Mouse (Mus musculus): Measurements from ENCODE around the gene Fam205c.

The Fam205c gene

GRCm38 (mm10) chr4:42874134-42874533, at the start of gene Fam205c:
Gene Fam205c (minus strand): TSS chr4:42874234.
- no peak for DNase-seq (ENCODE audit: low spot score)

- no peak for DNase-seq (ENCODE audit: low spot score)
Measured at GRCm38 (mm10) chr4:42922461-42922860, 48.4 kb upstream of the Fam205c start.

GRCm38 (mm10) chr4:42922056-42922455, 48.0 kb upstream of the Fam205c start:
- DNase-seq (ENCODE audit: low spot score), result no peak

GRCm38 (mm10) chr4:42921536-42921935, 47.5 kb upstream of the Fam205c start:
- DNase-seq (ENCODE audit: low spot score), result no peak

GRCm38 (mm10) chr4:42920726-42921125, 46.7 kb upstream of the Fam205c start:
- DNase-seq (ENCODE audit: low spot score), result no peak

GRCm38 (mm10) chr4:42917402-42917774, 43.4 kb upstream of the Fam205c start:
- no peak for DNase-seq (ENCODE audit: low spot score)

- peak; percentile 46 for DNase-seq (ENCODE audit: low spot score)
Measured at GRCm38 (mm10) chr4:42916617-42917401, 42.8 kb upstream of the Fam205c start, which contains the start of gene Phf24. Gene Phf24 (plus strand): TSS chr4:42916660.

GRCm38 (mm10) chr4:42915966-42916365, 41.9 kb upstream of the Fam205c start:
- DNase-seq (ENCODE audit: low spot score), result no peak

- DNase-seq (ENCODE audit: low spot score), result no peak
Measured at GRCm38 (mm10) chr4:42915311-42915710, 41.3 kb upstream of the Fam205c start.

- no peak for DNase-seq (ENCODE audit: low spot score)
Measured at GRCm38 (mm10) chr4:42913391-42913790, 39.4 kb upstream of the Fam205c start.

- DNase-seq (ENCODE audit: low spot score), result no peak
Measured at GRCm38 (mm10) chr4:42904966-42905365, 30.9 kb upstream of the Fam205c start.

GRCm38 (mm10) chr4:42904523-42904922, 30.5 kb upstream of the Fam205c start:
- DNase-seq (ENCODE audit: low spot score), result no peak

- no peak for DNase-seq (ENCODE audit: low spot score)
Measured at GRCm38 (mm10) chr4:42903942-42904341, 29.9 kb upstream of the Fam205c start.

- no peak for DNase-seq (ENCODE audit: low spot score)
Measured at GRCm38 (mm10) chr4:42902730-42903129, 28.7 kb upstream of the Fam205c start.

- peak; percentile 41 for DNase-seq (ENCODE audit: low spot score)
Measured at GRCm38 (mm10) chr4:42902174-42902573, 28.1 kb upstream of the Fam205c start.

GRCm38 (mm10) chr4:42900878-42901277, 26.8 kb upstream of the Fam205c start:
- no peak for DNase-seq (ENCODE audit: low spot score)

GRCm38 (mm10) chr4:42898914-42899313, 24.9 kb upstream of the Fam205c start:
- no peak for DNase-seq (ENCODE audit: low spot score)

- DNase-seq (ENCODE audit: low spot score), result no peak
Measured at GRCm38 (mm10) chr4:42895118-42895517, 21.1 kb upstream of the Fam205c start.

GRCm38 (mm10) chr4:42891176-42891575, 17.1 kb upstream of the Fam205c start:
- DNase-seq (ENCODE audit: low spot score), result no peak

- no peak for DNase-seq (ENCODE audit: low spot score)
Measured at GRCm38 (mm10) chr4:42888806-42889205, 14.8 kb upstream of the Fam205c start.

GRCm38 (mm10) chr4:42886926-42887325, 12.9 kb upstream of the Fam205c start:
- no peak for DNase-seq (ENCODE audit: low spot score)

- no peak for DNase-seq (ENCODE audit: low spot score)
Measured at GRCm38 (mm10) chr4:42880677-42880948, 6.6 kb upstream of the Fam205c start.

- no peak for DNase-seq (ENCODE audit: low spot score)
Measured at GRCm38 (mm10) chr4:42879829-42880676, 6.0 kb upstream of the Fam205c start.

All from embryo, embryonic 10 days (tissue).